Mouse (Mus musculus) megakaryocyte, embryonic 14.5 days (primary cell): ENCODE results near the gene Kcnip3.

Source experiments
- FLI1 ChIP-seq: IDR thresholded peaks from 2 replicates; pipeline ENCODE4 v1.6.1; 2012; ENCODE audit warnings: low read length, inconsistent platforms, mixed read lengths
- GATA1 ChIP-seq: IDR thresholded peaks from 3 replicates; pipeline ENCODE4 v1.6.1; 2012; ENCODE audit warnings: mixed read lengths, low read length, inconsistent platforms, borderline replicate concordance

DNA sequence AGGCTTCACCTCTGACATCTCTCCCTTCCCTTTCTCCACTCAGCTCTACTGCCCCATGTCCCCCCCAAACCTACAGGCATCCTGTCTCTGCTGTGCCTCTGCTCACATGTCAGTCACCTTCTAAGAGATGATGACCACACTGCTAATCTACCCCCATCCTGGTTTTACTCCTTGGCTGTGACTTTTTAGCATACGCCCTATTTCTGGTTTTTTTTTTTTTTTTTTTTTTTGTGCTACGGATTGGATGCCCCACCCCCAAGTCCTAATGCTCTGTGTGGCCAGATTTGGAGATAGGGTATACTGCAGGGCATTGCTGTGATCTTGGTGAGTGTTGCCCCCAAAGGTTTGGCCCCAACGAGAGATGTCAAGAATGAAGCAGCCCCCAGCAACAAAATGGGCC, 49.6 kb downstream of the Kcnip3 start:
- TF ChIP-seq GATA1 (no peak), FLI1 (no peak; the same call in 1 of the 2 replicates)
